In the genomic region with DNA sequence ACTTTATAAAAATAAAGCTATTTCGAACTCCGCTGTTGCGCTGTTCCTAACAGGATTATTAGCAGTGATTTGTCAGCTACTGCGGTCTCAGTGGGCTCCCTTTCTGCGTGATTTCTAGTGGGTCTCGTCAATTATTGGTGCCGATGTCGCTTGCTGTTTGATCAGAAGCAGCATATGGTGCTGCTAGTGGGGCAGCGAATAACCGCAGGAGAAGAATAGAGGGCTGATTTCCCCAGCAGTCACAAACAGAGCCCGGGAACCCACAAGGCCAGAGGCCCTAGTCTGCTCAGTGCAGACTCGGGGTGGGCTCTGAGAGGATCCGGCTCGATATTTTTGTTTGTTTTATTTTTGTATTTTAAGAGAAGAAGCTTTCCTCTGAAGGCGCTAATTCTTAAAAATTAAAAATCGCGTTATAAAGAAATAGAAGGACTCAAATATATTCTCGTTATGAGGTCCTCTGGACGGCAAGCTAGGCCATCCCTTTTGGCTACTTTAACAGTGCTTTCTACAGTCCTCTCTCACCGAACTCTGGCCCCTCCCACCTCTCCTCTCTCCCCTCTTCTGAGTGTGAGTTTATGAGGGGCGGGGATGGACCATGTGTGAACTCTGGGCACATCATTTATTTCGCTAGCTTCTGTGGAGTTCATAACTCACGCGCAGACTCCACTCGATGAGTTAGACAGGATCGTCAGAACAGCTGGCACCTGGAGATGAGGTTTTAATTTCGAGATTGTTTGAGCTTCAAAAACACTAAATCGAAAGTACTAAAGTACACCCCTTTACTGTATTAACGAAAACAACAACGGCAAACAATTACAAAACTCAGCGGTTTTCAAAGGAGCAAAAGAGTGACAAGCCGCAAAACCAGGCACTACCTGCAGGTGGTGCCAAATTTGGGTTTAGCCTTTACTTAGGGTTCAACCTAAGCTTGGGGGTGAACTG, we compare ENCODE assay signal across 10 mouse cellular contexts. TPM values are rescaled to one million over a fixed set of nuclear protein-coding genes. Genes with fewer than 3 reads are reported as not detected.
DNase-seq lines count a peak whose midpoint lies in the region; ATAC-seq and TF ChIP-seq lines count a peak whose summit lies in the region.
"Had no signal": no experiment of that assay in that cellular context is flagged by ENCODE, and none has a peak within 500 bp of the region (broad histone marks: within the 10 kb centered on the region; RNA-seq: fewer than 3 reads in every experiment).

No protein-coding gene starts in this region.

- H3K4me2 ChIP-seq in intestine, embryonic 14.5 days (ENCODE audit: low read length) = no peak overlapping the region
- H3K4me2 ChIP-seq in intestine, embryonic 15.5 days (replicated peaks) = no peak overlapping the region
- H3K4me2 ChIP-seq in forebrain, embryonic 13.5 days = peak overlapping the region; percentile 10; the same call in 1 of the 2 replicates
- H3K4me2 ChIP-seq in limb, embryonic 15.5 days = no peak overlapping the region

- no peak overlapping the region for H3K4me3 ChIP-seq in intestine, embryonic 14.5 days (ENCODE audit: low read depth, low read length)
- no peak overlapping the region for H3K4me3 ChIP-seq in intestine, embryonic 15.5 days (replicated peaks)
- H3K4me3 ChIP-seq in E14TG2a.4 (replicated peaks; ENCODE audit: low read length) = no peak overlapping the region
- H3K4me3 ChIP-seq in forebrain, embryonic 13.5 days = 0 out of 2 replicates have a peak overlapping the region, but pooled peaks have one; percentile 9
- peak overlapping the region; percentile 12; the same call in 1 of the 2 replicates for H3K4me3 ChIP-seq in limb, embryonic 15.5 days

- no peak overlapping the region for H3K9ac ChIP-seq in intestine, embryonic 14.5 days (ENCODE audit: low read length)
- no peak overlapping the region for H3K9ac ChIP-seq in intestine, embryonic 15.5 days
- no peak overlapping the region for H3K9ac ChIP-seq in forebrain, embryonic 13.5 days
- no peak overlapping the region for H3K9ac ChIP-seq in limb, embryonic 15.5 days

- intact Hi-C loops in left cerebral cortex, postnatal 10 days (cut with DNase I) = loop anchor here (10.0 kb wide), 1 partner anchor 193 kb away; no protein-coding TSS in a partner anchor

- H3K4me1 ChIP-seq in intestine, embryonic 14.5 days (replicated peaks; ENCODE audit: control insufficient read depth, insufficient read depth, low read length) = 0 out of 2 replicates have a peak, but pooled peaks cover 4% of the 10 kb centered on the region
- peaks cover 16% of the 10 kb centered on the region for H3K4me1 ChIP-seq in intestine, embryonic 15.5 days (replicated peaks)
- H3K4me1 ChIP-seq in E14TG2a.4 (replicated peaks; ENCODE audit: low read depth, low read length) = peaks cover 36% of the 10 kb centered on the region
- peaks cover 38% of the 10 kb centered on the region for H3K4me1 ChIP-seq in forebrain, embryonic 13.5 days
- H3K4me1 ChIP-seq in limb, embryonic 15.5 days = peaks cover 32% of the 10 kb centered on the region

- no peaks in the 10 kb centered on the region for H3K36me3 ChIP-seq in intestine, embryonic 14.5 days (ENCODE audit: control insufficient read depth, insufficient read depth, low read length)
- no peaks in the 10 kb centered on the region for H3K36me3 ChIP-seq in intestine, embryonic 15.5 days
- no peaks in the 10 kb centered on the region for H3K36me3 ChIP-seq in E14TG2a.4 (ENCODE audit: insufficient read depth, low read length)
- H3K36me3 ChIP-seq in forebrain, embryonic 13.5 days (ENCODE audit: poor library complexity, severe bottlenecking) = no peaks in the 10 kb centered on the region
- H3K36me3 ChIP-seq in limb, embryonic 15.5 days = no peaks in the 10 kb centered on the region

- TF ChIP-seq CTCF in E14TG2a.4 (conservative IDR thresholded peaks at IDR 0.05; ENCODE audit: low read length) = peak; percentile 75

- no peak overlapping the region for H3K27ac ChIP-seq in intestine, embryonic 14.5 days (ENCODE audit: low read depth)
- no peak overlapping the region for H3K27ac ChIP-seq in intestine, embryonic 15.5 days
- no peak overlapping the region for H3K27ac ChIP-seq in forebrain, embryonic 13.5 days
- H3K27ac ChIP-seq in limb, embryonic 15.5 days = no peak overlapping the region

- peak; percentile 76 for DNase-seq in intestine, embryonic 14.5 days (ENCODE audit: low spot score)
- DNase-seq in spleen, postnatal 14 days (ENCODE audit: low spot score in 2 of 2) = no peak
- DNase-seq in left cerebral cortex, postnatal 10 days (ENCODE audit: extremely low spot score in 1 of 2, low spot score in 2 of 2) = no peak

- peaks cover 100% of the 10 kb centered on the region for H3K27me3 ChIP-seq in intestine, embryonic 14.5 days (replicated peaks; ENCODE audit: control insufficient read depth, insufficient read depth, low read length)
- peaks cover 84% of the 10 kb centered on the region for H3K27me3 ChIP-seq in intestine, embryonic 15.5 days (replicated peaks)
- peaks cover 86% of the 10 kb centered on the region for H3K27me3 ChIP-seq in E14TG2a.4 (ENCODE audit: insufficient read depth, low read length)
- H3K27me3 ChIP-seq in forebrain, embryonic 13.5 days = peaks cover 87% of the 10 kb centered on the region
- H3K27me3 ChIP-seq in limb, embryonic 15.5 days = peaks cover 85% of the 10 kb centered on the region

- H3K9me3 ChIP-seq in intestine, embryonic 14.5 days (ENCODE audit: control insufficient read depth, low read length) = no peaks in the 10 kb centered on the region
- H3K9me3 ChIP-seq in intestine, embryonic 15.5 days = no peaks in the 10 kb centered on the region
- H3K9me3 ChIP-seq in E14TG2a.4 (ENCODE audit: low read length) = no peaks in the 10 kb centered on the region
- H3K9me3 ChIP-seq in forebrain, embryonic 13.5 days (replicated peaks) = no peaks in the 10 kb centered on the region
- no peaks in the 10 kb centered on the region for H3K9me3 ChIP-seq in limb, embryonic 15.5 days

- WGBS in intestine, embryonic 14.5 days = 3% methylated on average over 32 of the region's 32 CpGs
- WGBS in intestine, embryonic 15.5 days = 2% methylated on average over 32 of the region's 32 CpGs
- WGBS in forebrain, embryonic 13.5 days = 2% methylated on average over 32 of the region's 32 CpGs
- WGBS in limb, embryonic 15.5 days = 4% methylated on average over 32 of the region's 32 CpGs

- ATAC-seq in intestine, embryonic 14.5 days (replicated peaks; ENCODE audit: low FRiP score, low TSS enrichment, low read depth) = no peak
- no peak for ATAC-seq in intestine, embryonic 15.5 days
- no peak for ATAC-seq in forebrain, embryonic 13.5 days
- ATAC-seq in limb, embryonic 15.5 days (ENCODE audit: insufficient number of reproducible peaks, low FRiP score, low TSS enrichment, low read depth) = no peak
- no peak for ATAC-seq in activated CD4-positive, CD25-positive, alpha-beta regulatory T cell, adult 4 months

RNA-seq across cellular contexts. Expression of a gene that starts 3.2 kb away (rescaled TPM):
- polyA plus RNA-seq in intestine, embryonic 14.5 days (2014; fragmentation: Nextera tagmentation; extraction: Ambion mirVana) = 0.05 TPM in 1 of 2 replicates, not detected in the other
- polyA plus RNA-seq in intestine, embryonic 15.5 days (2015; fragmentation: Nextera tagmentation; extraction: Ambion mirVana) = 0.05 TPM in 1 of 2 replicates, not detected in the other
- polyA plus RNA-seq in forebrain, embryonic 13.5 days (2015; fragmentation: Nextera tagmentation; extraction: Ambion mirVana) = 2.0 and 7.6 TPM in 2 replicates
- polyA plus RNA-seq in limb, embryonic 15.5 days (2015; fragmentation: Nextera tagmentation; extraction: Ambion mirVana) = 0.96 and 1.1 TPM in 2 replicates
- under 1 TPM in 1 of 2 experiments, not detected in 1; 0.08 TPM for polyA plus RNA-seq in activated CD4-positive, CD25-positive, alpha-beta regulatory T cell, adult 4 months (2017; shearing (Covaris generic))
- total RNA-seq in left cerebral cortex, postnatal 10 days (2021) = under 1 TPM; 0.58 to 0.83 TPM
- total RNA-seq: heart, postnatal 36 days had no signal
- polyA plus RNA-seq: small intestine, adult 2 months had no signal

Comparison
In these comparisons a context has a peak if more than half of its experiments do, and no peak if none do; other contexts are left out.
1. H3K4me3 ChIP-seq: peak in forebrain, embryonic 13.5 days (single experiment) and limb, embryonic 15.5 days (single experiment); none in intestine, embryonic 14.5 days (single experiment), intestine, embryonic 15.5 days (single experiment) and E14TG2a.4 (single experiment).